Mouse (Mus musculus) liver, embryonic 14 days (tissue): ENCODE measurements around the gene Ptbp2. TPM values are rescaled to one million over a fixed set of nuclear protein-coding genes. Genes with fewer than 3 reads are reported as not detected.

ENCODE experiments used
- polyA plus RNA-seq: library from polyadenylated mRNA; depleted of rRNA; stranded (reverse); fragments of >200 nt; gene quantifications from 2 replicates; pipeline ENCODE4 v1.2.3, GENCODE M21; 2012; rRNA removed

Gene Ptbp2
- polyA plus RNA-seq = 11.0 and 11.2 TPM in 2 replicates

DNA sequence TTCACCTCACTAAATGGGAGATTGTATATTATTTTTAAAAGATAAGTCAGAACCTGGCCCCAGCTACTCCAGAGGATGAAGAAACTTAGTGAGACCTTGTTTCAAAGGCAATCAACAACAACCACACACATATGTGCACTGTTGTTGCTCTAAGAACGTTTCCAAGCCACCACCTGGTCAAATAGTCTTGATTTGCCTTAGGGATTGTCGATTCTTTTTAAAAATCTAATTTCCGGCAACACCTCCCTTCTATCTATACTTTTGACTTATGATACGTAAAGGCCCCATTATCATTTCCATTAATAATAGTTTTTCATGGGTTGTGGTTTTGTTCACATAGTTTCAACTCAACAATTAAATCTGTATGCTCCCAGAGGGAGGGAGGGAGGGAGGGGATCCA, at the start of gene Ptbp2:
Gene Ptbp2, minus strand, starts transcription at position 101 of the 400 bp plus-strand sequence.

